Mouse (Mus musculus): ENCODE data around the gene Cfap299. TPM values are rescaled to one million over a fixed set of nuclear protein-coding genes. Genes with fewer than 3 reads are reported as not detected.

Gene Cfap299
- polyA plus RNA-seq (2014; fragmentation: Illumina TruSeq; extraction: RNeasy Lipid Tissue Mini Kit (QIAGEN cat#74804); ENCODE audit: low read depth, low replicate concordance), result 225 TPM

GRCm38 (mm10) chr5:98328848-98329624 is at the start of gene Cfap299:
TSS of gene Cfap299 (plus strand) at chr5:98329304.

DNA sequence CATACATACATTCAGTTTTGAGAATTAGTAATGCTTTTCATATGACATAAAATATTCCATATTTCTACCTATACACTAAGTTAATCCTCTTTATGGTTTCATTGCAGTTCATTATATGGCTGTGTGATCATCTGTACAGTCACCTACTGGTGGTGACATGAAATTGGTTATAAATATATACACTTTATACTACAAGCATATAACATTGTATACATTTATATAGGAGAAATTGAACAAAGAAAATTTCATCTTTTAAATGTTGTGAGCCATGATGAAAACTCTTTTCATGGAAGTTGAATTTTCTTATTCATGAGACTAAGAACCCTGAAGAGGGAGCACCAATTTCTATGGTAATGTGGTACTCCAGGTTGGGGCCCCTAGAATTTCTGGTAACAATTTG is 223.3 kb downstream of the Cfap299 start, which contains the start of gene Gm11111:
TSS of gene Gm11111 (plus strand) at position 301 of the 400 bp plus-strand sequence.

Other genes starting within 250 kb of the Cfap299 start
- 0.70 TPM for gene Prdm8, start 162.1 kb upstream of the Cfap299 start, polyA plus RNA-seq (2014; fragmentation: Illumina TruSeq; extraction: RNeasy Lipid Tissue Mini Kit (QIAGEN cat#74804); ENCODE audit: low read depth, low replicate concordance)
- gene Fgf5, start 75.1 kb upstream of the Cfap299 start, polyA plus RNA-seq (2014; fragmentation: Illumina TruSeq; extraction: RNeasy Lipid Tissue Mini Kit (QIAGEN cat#74804); ENCODE audit: low read depth, low replicate concordance), result not detected
- gene Gm11111, start 223.4 kb downstream of the Cfap299 start, polyA plus RNA-seq (2014; fragmentation: Illumina TruSeq; extraction: RNeasy Lipid Tissue Mini Kit (QIAGEN cat#74804); ENCODE audit: low read depth, low replicate concordance), result not detected